8 mouse cellular contexts compared by ENCODE assay signal in the genomic region with DNA sequence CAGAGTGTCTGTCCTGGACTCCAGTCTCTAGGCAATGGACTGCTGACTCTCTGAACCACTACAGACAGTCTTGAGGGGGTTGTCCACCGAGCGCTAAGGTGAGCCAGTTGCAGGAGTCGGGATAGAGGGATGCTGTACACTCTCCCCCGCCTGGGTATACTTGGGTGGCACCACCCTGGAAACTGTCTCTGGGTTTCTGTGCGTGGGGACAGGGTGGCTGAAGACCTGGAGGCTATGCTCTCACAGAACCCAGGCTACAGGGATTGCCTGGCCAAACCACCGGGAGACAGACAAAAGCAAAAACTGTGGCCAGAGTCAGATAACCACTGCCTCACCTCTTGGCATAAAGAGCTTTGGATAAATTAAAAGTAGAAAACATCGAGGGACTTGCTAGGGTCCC. TPM values are rescaled to one million over a fixed set of nuclear protein-coding genes. Genes with fewer than 3 reads are reported as not detected.
DNase-seq lines count a peak whose midpoint lies in the region; ATAC-seq and TF ChIP-seq lines count a peak whose summit lies in the region.

No protein-coding gene starts in this region.

- DNase-seq in lung, postnatal 10 days = no peak
- DNase-seq in limb, embryonic 14.5 days (ENCODE audit: low spot score) = no peak
- no peak for DNase-seq in left cerebral cortex, adult 11 months (ENCODE audit: low spot score)
- DNase-seq in MN1 (ENCODE audit: low spot score) = no peak

- H3K4me1 ChIP-seq in lung, embryonic 15.5 days = peaks cover 30% of the 10 kb centered on the region
- H3K4me1 ChIP-seq in forebrain, embryonic 15.5 days = peaks cover 34% of the 10 kb centered on the region
- H3K4me1 ChIP-seq in limb, embryonic 14.5 days (ENCODE audit: control insufficient read depth, insufficient read depth, low read length) = peaks cover 12% of the 10 kb centered on the region; the same call in 1 of the 2 replicates
- H3K4me1 ChIP-seq in stomach, embryonic 14.5 days (ENCODE audit: control insufficient read depth, insufficient read depth, low read length) = peaks cover 5% of the 10 kb centered on the region; the same call in 1 of the 2 replicates

- ATAC-seq in lung, embryonic 15.5 days (ENCODE audit: borderline replicate concordance, extremely low read depth, low FRiP score, low TSS enrichment) = no peak
- peak; percentile 11; the same call in 1 of the 2 replicates for ATAC-seq in forebrain, embryonic 15.5 days (replicated peaks)
- no peak for ATAC-seq in limb, embryonic 14.5 days (ENCODE audit: low FRiP score, low read depth)
- no peak for ATAC-seq in stomach, embryonic 14.5 days (ENCODE audit: insufficient number of reproducible peaks, insufficient read depth, low FRiP score, low read depth)
- no peak for ATAC-seq in granulocyte monocyte progenitor cell, adult 5-6 weeks (replicated peaks; ENCODE audit: poor library complexity, severe bottlenecking)

- no peaks in the 10 kb centered on the region for H3K27me3 ChIP-seq in lung, embryonic 15.5 days
- H3K27me3 ChIP-seq in forebrain, embryonic 15.5 days = no peaks in the 10 kb centered on the region
- H3K27me3 ChIP-seq in limb, embryonic 14.5 days (ENCODE audit: control insufficient read depth, insufficient read depth, low read length) = no peaks in the 10 kb centered on the region
- H3K27me3 ChIP-seq in stomach, embryonic 14.5 days (ENCODE audit: control insufficient read depth, insufficient read depth, low read length) = no peaks in the 10 kb centered on the region

- H3K9me3 ChIP-seq in lung, embryonic 15.5 days = no peaks in the 10 kb centered on the region
- H3K9me3 ChIP-seq in forebrain, embryonic 15.5 days = no peaks in the 10 kb centered on the region
- peaks cover 4% of the 10 kb centered on the region for H3K9me3 ChIP-seq in limb, embryonic 14.5 days (ENCODE audit: control insufficient read depth, low read length)
- H3K9me3 ChIP-seq in stomach, embryonic 14.5 days (ENCODE audit: control insufficient read depth, low read depth, low read length) = no peaks in the 10 kb centered on the region

- peaks cover 7% of the 10 kb centered on the region for H3K36me3 ChIP-seq in lung, embryonic 15.5 days
- peaks cover 26% of the 10 kb centered on the region for H3K36me3 ChIP-seq in forebrain, embryonic 15.5 days
- peaks cover 14% of the 10 kb centered on the region for H3K36me3 ChIP-seq in limb, embryonic 14.5 days (ENCODE audit: control insufficient read depth, insufficient read depth, low read length)
- H3K36me3 ChIP-seq in stomach, embryonic 14.5 days (ENCODE audit: control insufficient read depth, insufficient read depth, low read length) = no peaks in the 10 kb centered on the region

- peak overlapping the region; percentile 95 for H3K4me2 ChIP-seq in lung, embryonic 15.5 days
- H3K4me2 ChIP-seq in forebrain, embryonic 15.5 days (replicated peaks) = peak overlapping the region; percentile 74
- H3K4me2 ChIP-seq in limb, embryonic 14.5 days (replicated peaks; ENCODE audit: low read depth, low read length, severe bottlenecking) = peak overlapping the region; percentile 78
- peak overlapping the region; percentile 77 for H3K4me2 ChIP-seq in stomach, embryonic 14.5 days (replicated peaks; ENCODE audit: low read depth, low read length)

- H3K4me3 ChIP-seq in lung, embryonic 15.5 days = peak overlapping the region; percentile 89
- H3K4me3 ChIP-seq in forebrain, embryonic 15.5 days = peak overlapping the region; percentile 86
- H3K4me3 ChIP-seq in limb, embryonic 14.5 days (replicated peaks; ENCODE audit: low read length) = peak overlapping the region; percentile 64
- H3K4me3 ChIP-seq in stomach, embryonic 14.5 days (ENCODE audit: low read depth, low read length) = peak overlapping the region; percentile 76

- WGBS in lung, embryonic 15.5 days = 75% methylated on average over 7 of the region's 7 CpGs
- WGBS in forebrain, embryonic 15.5 days = 80% methylated on average over 7 of the region's 7 CpGs
- 79% methylated on average over 7 of the region's 7 CpGs for WGBS in limb, embryonic 14.5 days
- WGBS in stomach, embryonic 14.5 days = 74% methylated on average over 7 of the region's 7 CpGs

- H3K27ac ChIP-seq in lung, embryonic 15.5 days = no peak overlapping the region
- H3K27ac ChIP-seq in forebrain, embryonic 15.5 days (replicated peaks) = no peak overlapping the region
- no peak overlapping the region for H3K27ac ChIP-seq in limb, embryonic 14.5 days (replicated peaks; ENCODE audit: low read depth, low read length)
- no peak overlapping the region for H3K27ac ChIP-seq in stomach, embryonic 14.5 days (ENCODE audit: low read length)

- peak overlapping the region; percentile 98; the same call in 1 of the 2 replicates for H3K9ac ChIP-seq in lung, embryonic 15.5 days
- H3K9ac ChIP-seq in forebrain, embryonic 15.5 days (replicated peaks) = peak overlapping the region; percentile 97
- peak overlapping the region; percentile 85 for H3K9ac ChIP-seq in limb, embryonic 14.5 days (ENCODE audit: low read depth, low read length, severe bottlenecking)
- peak overlapping the region; percentile 72; the same call in 1 of the 2 replicates for H3K9ac ChIP-seq in stomach, embryonic 14.5 days (replicated peaks; ENCODE audit: low read depth, low read length)

- TF ChIP-seq POLR2A in limb, embryonic 14.5 days (IDR thresholded peaks at IDR 0.05; ENCODE audit: borderline replicate concordance, extremely low read depth, insufficient read depth, insufficient read length) = no peak

RNA-seq across cellular contexts. Expression of a gene that starts 1.1 kb away (rescaled TPM):
- 24.6 and 26.4 TPM in 2 replicates for polyA plus RNA-seq in lung, embryonic 15.5 days (2015; fragmentation: Nextera tagmentation; extraction: Ambion mirVana)
- 89.0 and 89.6 TPM in 2 replicates for polyA plus RNA-seq in forebrain, embryonic 15.5 days (2015; fragmentation: Nextera tagmentation; extraction: Ambion mirVana)
- 39.4 and 45.2 TPM in 2 replicates for polyA plus RNA-seq in limb, embryonic 14.5 days (2012; rRNA removed)
- polyA plus RNA-seq in limb, embryonic 14.5 days (2014; fragmentation: Nextera tagmentation; extraction: Ambion mirVana) = 16.9 and 24.5 TPM in 2 replicates
- polyA plus RNA-seq in stomach, embryonic 14.5 days (2014; fragmentation: Nextera tagmentation; extraction: Ambion mirVana) = 15.2 and 16.0 TPM in 2 replicates
- 1.4 TPM in 1 of 2 replicates, not detected in the other for total RNA-seq in granulocyte monocyte progenitor cell, adult 5-6 weeks (2014; fragmentation: Nextera tagmentation)
- total RNA-seq in granulocyte monocyte progenitor cell, adult 5-6 weeks (2017) = 0.21 and 0.30 TPM in 2 replicates

RNA-seq across cellular contexts. Expression of a gene that starts 37.9 kb away (rescaled TPM):
- 61.1 and 69.2 TPM in 2 replicates for polyA plus RNA-seq in lung, embryonic 15.5 days (2015; fragmentation: Nextera tagmentation; extraction: Ambion mirVana)
- 56.2 and 59.4 TPM in 2 replicates for polyA plus RNA-seq in forebrain, embryonic 15.5 days (2015; fragmentation: Nextera tagmentation; extraction: Ambion mirVana)
- 30.2 and 36.3 TPM in 2 replicates for polyA plus RNA-seq in limb, embryonic 14.5 days (2012; rRNA removed)
- polyA plus RNA-seq in limb, embryonic 14.5 days (2014; fragmentation: Nextera tagmentation; extraction: Ambion mirVana) = 64.2 and 64.7 TPM in 2 replicates
- 65.0 and 66.0 TPM in 2 replicates for polyA plus RNA-seq in stomach, embryonic 14.5 days (2014; fragmentation: Nextera tagmentation; extraction: Ambion mirVana)
- total RNA-seq in granulocyte monocyte progenitor cell, adult 5-6 weeks (2014; fragmentation: Nextera tagmentation) = 48.8 and 48.9 TPM in 2 replicates
- total RNA-seq in granulocyte monocyte progenitor cell, adult 5-6 weeks (2017) = 59.3 and 74.0 TPM in 2 replicates

RNA-seq across cellular contexts. Expression of a gene that starts 50.0 kb away (rescaled TPM):
- 23.6 and 25.8 TPM in 2 replicates for polyA plus RNA-seq in lung, embryonic 15.5 days (2015; fragmentation: Nextera tagmentation; extraction: Ambion mirVana)
- 9.9 and 10.7 TPM in 2 replicates for polyA plus RNA-seq in forebrain, embryonic 15.5 days (2015; fragmentation: Nextera tagmentation; extraction: Ambion mirVana)
- polyA plus RNA-seq in limb, embryonic 14.5 days (2012; rRNA removed) = 14.3 and 18.3 TPM in 2 replicates
- 8.0 and 9.1 TPM in 2 replicates for polyA plus RNA-seq in limb, embryonic 14.5 days (2014; fragmentation: Nextera tagmentation; extraction: Ambion mirVana)
- polyA plus RNA-seq in stomach, embryonic 14.5 days (2014; fragmentation: Nextera tagmentation; extraction: Ambion mirVana) = 9.7 and 11.3 TPM in 2 replicates
- 7.5 and 9.6 TPM in 2 replicates for total RNA-seq in granulocyte monocyte progenitor cell, adult 5-6 weeks (2014; fragmentation: Nextera tagmentation)
- 7.2 and 11.9 TPM in 2 replicates for total RNA-seq in granulocyte monocyte progenitor cell, adult 5-6 weeks (2017)
